Mouse (Mus musculus): ENCODE measurements around the gene Fubp1.

The Fubp1 gene

GRCm38 (mm10) chr3:152209967-152210634 lies at the start of gene Fubp1, which contains the start of gene Dnajb4:
TSS of gene Fubp1 (plus strand) at chr3:152210422.
TSS of gene Dnajb4 (minus strand) at chr3:152210302.
- peak; percentile 100 for DNase-seq (ENCODE audit: low read depth)

DNA sequence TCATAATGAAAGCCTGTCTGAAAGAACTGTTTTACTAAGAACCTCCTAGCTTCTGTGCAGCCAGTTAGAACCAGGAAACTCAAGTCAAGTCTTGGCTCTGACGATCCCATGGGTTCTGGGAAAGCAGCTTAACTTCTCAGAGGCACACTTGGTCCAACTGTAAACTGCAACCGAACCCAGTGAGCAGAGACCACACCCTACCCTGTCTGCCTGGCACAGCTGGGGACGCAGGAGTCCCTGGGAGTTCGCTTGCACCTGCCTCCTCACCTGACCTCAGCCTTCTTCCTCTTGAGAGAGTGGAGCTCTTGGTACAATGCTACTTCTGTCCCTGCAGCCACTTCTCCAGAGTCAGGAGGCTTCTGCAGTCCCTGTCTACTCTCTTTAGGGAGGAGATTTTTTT lies 49.6 kb upstream of the Fubp1 start:
- DNase-seq (ENCODE audit: low read depth): no peak

GRCm38 (mm10) chr3:152163320-152163719 lies 46.9 kb upstream of the Fubp1 start:
- DNase-seq (ENCODE audit: low read depth): no peak

- no peak for DNase-seq (ENCODE audit: low read depth)
These were observed 45.2 kb upstream of the Fubp1 start for GRCm38 (mm10) chr3:152165014-152165350.

- no peak for DNase-seq (ENCODE audit: low read depth)
These were observed 44.7 kb upstream of the Fubp1 start for GRCm38 (mm10) chr3:152165351-152166098.

GRCm38 (mm10) chr3:152166099-152166423 lies 44.2 kb upstream of the Fubp1 start, which contains the start of gene Gipc2:
TSS of gene Gipc2 (minus strand) at chr3:152166230.
- DNase-seq (ENCODE audit: low read depth): no peak

DNA sequence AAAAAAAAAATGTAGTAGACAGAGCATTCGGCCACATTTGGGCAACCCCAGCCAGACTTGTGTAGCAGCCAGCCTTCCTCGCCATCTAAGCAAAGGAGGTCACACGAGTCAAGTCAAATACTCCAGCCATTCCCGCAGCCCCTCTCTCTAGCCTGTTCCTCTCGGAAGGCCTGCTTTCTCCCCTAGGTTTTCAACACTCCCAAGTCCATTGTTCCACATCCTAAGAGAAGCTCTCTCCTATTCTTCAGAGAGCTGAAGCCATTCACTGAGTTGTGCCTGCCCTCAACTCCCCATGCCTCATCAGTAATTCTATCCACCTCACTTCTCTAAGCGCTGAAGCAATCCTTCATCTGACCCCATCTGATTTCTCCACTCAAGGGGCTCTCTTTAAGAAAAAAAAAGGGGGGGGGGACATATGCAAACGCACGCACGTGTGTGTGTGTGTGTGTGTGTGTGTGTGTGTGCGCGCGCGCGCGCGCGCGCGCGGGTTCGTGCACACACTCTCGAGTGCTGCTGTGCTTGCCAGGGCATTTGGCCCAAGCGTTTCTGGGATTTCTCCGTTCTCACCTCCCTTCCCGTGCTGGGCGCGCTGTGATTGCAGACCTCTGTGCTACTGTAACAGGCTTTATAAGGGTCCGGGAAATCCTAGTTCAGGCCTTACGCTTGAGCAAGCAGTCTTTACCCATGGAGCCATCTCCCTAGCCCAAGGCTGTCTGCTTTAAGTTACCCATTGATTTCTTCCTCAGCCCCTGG lies 43.3 kb upstream of the Fubp1 start:
- DNase-seq (ENCODE audit: low read depth): no peak

DNA sequence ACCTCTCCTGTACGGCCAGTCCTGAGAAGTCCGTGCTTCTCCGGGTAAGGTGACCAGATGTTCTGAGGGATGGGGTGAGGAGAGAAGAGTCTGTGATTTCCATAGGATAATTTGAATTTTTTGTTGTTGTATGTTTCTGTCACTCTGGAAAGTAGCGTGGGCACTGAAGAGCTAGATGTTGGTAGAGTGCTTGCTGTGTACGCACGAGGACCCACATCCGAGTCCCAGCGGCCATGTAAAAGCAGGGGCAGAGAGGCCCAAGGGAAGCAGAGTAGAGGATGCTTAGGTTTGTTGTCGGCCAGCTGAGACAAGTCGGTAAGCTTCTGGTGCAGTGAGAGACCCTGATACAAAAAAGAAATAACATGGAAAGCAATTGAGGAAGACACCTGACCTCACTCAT lies 42.2 kb upstream of the Fubp1 start:
- no peak for DNase-seq (ENCODE audit: low read depth)

DNA sequence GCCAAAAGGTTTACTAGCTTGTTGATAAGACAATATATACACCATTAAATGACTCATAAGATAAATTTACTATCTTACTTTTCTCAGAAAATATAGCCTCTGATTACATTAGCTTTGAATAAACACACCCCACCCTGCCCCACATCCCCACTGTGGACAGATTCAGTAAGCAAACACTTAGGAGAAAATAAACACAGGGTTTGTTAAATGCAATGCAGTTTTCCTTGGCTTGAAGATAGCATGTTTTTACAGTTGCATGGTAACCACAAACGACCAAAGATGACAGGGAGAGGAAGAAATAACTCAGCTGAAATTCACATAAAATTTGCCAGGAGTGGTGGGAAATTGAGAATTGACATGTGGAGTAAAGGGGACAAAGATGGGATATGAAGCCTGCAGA lies 39.8 kb upstream of the Fubp1 start:
- peak; percentile 30 for DNase-seq (ENCODE audit: low read depth)

GRCm38 (mm10) chr3:152171236-152171635 lies 39.0 kb upstream of the Fubp1 start:
- peak; percentile 43 for DNase-seq (ENCODE audit: low read depth)

DNA sequence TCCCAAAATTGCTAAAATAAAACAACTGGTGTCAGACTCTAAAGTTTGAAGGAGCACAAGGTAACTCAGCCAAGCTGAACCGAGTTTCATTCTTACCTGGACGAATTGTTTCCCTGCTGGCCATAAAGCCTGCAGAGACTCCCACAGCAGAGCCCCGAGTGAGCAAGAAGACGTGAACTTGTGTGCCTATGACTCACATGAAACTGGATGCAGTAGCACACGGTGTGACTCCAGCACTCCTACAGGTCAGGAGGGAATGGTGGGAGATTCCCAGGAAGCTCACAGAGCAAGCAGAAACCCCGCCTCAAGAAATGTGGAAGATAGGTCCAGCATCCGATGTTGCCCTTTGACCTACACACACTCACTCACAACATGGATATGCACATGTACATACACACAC lies 38.4 kb upstream of the Fubp1 start:
- peak; percentile 48 for DNase-seq (ENCODE audit: low read depth)

DNA sequence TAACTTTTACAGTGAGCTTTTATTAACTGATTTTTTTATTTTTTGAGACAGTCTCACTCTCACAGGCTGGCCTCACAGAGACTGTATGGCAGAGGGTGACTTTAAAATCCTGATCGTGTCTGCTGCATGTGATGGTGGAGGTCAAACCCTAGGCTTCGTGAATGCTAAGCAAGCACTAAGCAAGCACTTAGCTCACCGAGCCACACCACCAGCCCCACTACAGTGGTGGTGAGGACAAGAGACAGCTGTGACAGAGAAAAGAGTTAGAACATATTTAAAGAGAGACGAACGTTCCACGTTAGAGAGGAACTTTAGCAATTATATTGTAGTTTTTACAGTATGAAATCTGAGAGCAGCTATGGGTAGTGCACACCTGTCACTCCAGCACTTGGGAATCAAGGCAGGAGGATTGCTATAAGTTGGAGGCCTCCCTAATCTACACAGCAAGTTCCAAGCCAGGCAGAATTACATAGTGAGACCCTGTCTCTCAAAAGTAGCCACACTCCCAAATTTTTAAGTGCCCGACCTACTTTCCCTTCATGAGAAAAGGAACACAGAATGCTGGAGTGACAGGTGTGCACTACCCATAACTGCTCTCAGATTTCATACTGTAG lies 37.8 kb upstream of the Fubp1 start:
- no peak for DNase-seq (ENCODE audit: low read depth)

DNA sequence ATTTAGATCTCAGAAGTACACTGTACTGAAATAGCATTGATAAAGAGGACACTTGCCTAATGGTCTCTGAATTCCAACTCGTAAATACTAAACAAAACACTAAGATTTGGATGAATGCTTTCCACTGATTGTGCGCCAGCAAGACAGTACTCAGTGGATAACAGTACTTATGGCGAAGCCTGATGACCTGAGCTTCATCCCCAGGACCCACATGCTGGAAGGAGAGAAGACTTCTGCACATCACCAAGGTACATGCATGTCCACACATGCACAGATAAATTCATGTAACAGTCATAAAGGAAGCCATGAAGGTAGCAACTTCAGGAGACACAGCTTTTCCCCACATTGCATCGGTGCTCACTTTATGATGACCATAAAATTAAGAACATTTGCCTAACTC lies 31.4 kb upstream of the Fubp1 start:
- no peak for DNase-seq (ENCODE audit: low read depth)

DNA sequence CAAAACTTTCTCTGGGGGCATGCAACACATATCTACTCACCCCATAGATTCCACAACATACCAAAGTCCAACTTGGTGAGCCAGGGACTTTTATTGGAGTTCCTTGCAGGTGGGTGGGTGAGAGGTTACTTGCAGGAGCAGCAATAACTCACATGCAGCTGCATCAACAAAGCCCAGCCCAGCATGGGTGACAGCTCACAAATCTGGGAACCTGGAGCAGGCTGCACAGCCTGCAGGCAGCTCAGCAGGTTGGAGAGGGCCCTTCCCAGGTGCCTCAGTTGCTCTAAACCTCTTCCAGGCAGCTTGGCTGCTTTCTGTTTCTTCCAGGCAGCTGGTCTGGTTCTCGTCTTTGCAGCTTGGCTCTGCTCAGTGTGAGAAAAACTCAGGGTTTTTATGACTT lies 30.9 kb upstream of the Fubp1 start:
- no peak for DNase-seq (ENCODE audit: low read depth)

DNA sequence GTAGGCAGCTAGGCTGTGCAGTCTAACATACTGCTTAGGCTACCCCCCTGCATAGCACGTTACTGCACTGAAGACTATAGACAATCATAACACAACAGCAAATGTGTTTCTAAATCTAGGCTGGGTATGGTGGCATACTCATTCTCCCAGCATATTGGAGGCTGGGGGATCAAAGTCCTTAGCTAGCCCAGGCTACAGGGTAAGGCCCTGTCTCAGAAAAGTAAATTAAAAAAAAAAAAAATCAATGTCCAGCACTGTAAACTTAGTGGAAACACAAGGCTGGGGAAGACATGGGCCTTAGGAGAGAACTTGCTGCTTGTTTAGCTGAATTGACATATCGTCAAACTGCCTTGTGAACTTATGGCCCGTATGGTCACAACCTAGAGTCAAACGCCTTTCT lies 29.6 kb upstream of the Fubp1 start:
- no peak for DNase-seq (ENCODE audit: low read depth)

GRCm38 (mm10) chr3:152183522-152183921 lies 26.7 kb upstream of the Fubp1 start:
- no peak for DNase-seq (ENCODE audit: low read depth)

GRCm38 (mm10) chr3:152186106-152186505 lies 24.1 kb upstream of the Fubp1 start:
- DNase-seq (ENCODE audit: low read depth): no peak

GRCm38 (mm10) chr3:152189306-152189705 lies 20.9 kb upstream of the Fubp1 start:
- DNase-seq (ENCODE audit: low read depth): peak; percentile 34

- DNase-seq (ENCODE audit: low read depth): peak; percentile 48
These were observed 19.3 kb upstream of the Fubp1 start for GRCm38 (mm10) chr3:152190679-152191477.

DNA sequence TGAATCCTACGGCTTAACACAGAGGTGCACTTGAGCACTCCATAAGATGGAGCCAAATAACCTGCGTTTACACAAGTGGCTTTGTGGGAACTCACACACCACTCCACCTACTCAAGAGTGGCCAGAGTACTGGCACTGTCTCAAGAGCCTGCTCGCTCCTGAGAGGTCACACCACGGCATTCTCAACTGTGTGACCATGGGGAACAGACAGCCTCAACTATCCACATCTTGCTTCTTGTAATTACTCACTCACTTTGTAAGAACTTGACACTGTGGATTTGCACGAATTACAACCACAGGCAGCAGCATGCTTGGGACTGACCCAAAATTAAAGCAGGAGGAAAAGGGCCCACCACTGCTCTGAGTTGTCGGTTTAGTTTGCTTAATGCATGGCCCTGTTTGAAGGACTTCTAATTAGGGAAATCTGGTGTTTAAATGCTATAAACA lies 18.4 kb upstream of the Fubp1 start:
- peak; percentile 73 for DNase-seq (ENCODE audit: low read depth)

- DNase-seq (ENCODE audit: low read depth): peak; percentile 65
These were observed 17.8 kb upstream of the Fubp1 start for GRCm38 (mm10) chr3:152192238-152192931.
